Mouse (Mus musculus): ENCODE measurements around the gene 1110017D15Rik.
A peak's percentile ranks its signal among the peaks of the same experiment; 100 is the strongest.

Gene 1110017D15Rik

DNA sequence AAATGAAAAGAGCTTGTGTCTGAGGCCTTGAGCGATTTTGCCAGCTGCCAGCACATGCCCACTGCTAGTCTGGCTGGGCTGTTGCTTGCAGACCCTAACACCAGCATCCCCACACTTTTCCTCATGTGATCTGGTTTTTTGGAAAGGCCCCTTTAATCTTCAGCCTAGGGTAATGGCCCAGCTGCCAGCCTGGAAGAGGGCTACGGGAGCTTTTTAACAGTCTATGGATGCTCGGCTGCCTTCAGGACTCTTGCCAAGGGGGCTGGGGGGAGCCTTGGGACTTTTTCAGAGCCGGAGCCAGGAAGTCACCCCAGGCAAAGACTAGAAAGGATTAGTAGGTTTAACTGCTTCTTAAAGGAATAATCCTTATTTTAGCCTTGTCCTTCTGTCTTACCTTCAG, 3.8 kb downstream of the 1110017D15Rik start:
- no peak for DNase-seq (ENCODE audit: low read depth)

GRCm38 (mm10) chr4:41507998-41508397, 9.1 kb downstream of the 1110017D15Rik start:
- DNase-seq (ENCODE audit: low read depth): no peak

GRCm38 (mm10) chr4:41507326-41507924, 9.7 kb downstream of the 1110017D15Rik start:
- no peak for DNase-seq (ENCODE audit: low read depth)

DNA sequence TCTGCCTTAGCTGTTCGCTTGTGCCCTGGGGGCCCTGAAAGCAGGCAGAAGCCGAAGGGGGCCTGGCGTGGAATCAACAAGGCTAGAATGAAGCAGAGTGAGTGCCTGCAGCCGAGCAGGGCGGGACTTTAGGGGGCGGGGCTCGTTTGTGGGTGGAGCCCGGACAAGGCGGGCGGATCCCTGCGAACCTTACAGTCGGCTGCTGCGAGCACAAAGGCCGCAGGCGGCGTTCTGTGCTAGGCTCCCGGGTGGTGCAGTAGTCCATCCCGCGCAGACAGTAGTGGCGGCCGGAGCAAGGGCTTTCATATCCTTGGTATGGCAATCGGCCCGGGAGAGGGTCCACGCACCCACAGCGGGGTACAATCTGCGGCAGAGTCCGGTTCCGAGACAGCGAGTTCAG, 10.2 kb downstream of the 1110017D15Rik start:
- DNase-seq (ENCODE audit: low read depth): peak; percentile 41

DNA sequence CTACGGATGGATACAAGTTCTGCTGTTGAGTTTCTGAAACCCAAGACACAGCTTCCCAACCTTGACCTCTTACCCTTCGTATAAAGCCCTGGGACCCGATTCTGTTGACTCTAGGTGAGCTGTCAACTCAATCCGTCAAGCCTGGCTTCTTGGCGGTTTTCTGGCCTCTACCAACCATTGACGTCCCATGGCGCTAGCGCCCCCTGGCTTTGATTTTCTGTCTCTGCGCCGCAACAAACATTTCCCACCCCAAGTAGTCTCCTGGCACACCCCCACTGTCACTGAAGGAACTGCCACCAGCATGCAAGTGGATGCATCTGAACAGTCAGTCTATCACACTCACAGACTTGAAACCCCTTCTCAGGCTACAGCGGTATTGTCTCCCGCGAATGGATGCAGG, 11.0 kb downstream of the 1110017D15Rik start:
- no peak for DNase-seq (ENCODE audit: low read depth)

GRCm38 (mm10) chr4:41505131-41505551, 12.0 kb downstream of the 1110017D15Rik start:
- no peak for DNase-seq (ENCODE audit: low read depth)

- DNase-seq (ENCODE audit: low read depth): no peak
Observed at GRCm38 (mm10) chr4:41504325-41504724, 12.8 kb downstream of the 1110017D15Rik start.

DNA sequence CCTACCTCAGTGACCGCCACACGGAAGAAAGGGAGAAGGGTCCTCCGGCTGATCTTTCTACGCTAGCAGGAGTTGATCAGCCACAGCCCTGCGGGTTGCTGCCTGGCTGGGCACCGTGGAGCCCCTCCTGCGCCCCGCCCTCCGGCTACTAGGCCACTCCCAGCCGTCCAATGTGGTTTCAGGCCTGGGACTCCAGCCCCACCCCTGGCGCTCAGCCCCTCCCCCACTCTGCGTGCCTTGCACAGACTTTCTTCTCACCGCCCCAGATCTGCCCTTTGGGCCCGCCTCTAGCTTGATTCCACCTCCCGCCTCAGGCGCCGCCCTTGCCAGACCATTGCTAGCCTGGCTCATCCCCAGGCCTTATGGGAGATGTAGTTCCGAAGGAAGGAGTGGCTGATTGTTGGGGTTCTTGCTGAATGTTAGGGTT, 14.1 kb downstream of the 1110017D15Rik start, which contains the start of gene AI464131:
TSS of gene AI464131 (minus strand) at position 91 of the 427 bp plus-strand sequence.
- peak; percentile 94 for DNase-seq (ENCODE audit: low read depth)

GRCm38 (mm10) chr4:41502171-41502940, 14.8 kb downstream of the 1110017D15Rik start:
- peak; percentile 54 for DNase-seq (ENCODE audit: low read depth)

DNA sequence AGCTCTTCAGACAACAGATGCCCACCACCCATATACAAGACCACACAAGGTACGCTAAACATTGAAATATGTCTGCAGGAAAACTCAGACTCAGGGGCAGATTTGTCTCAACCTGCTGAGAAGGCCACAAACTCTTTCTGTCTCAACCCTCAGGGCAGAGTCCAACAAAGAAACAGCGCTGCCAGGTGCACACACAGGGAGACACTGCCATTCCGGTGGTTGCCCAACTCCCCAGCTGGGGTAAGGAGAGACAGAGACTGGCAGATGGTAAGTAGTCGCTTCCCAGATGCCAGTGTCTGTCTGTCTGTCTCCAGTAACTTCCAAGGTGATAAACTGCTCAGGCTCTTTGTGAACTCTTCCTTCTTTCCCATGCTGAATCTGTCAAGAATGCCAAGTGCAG, 16.3 kb downstream of the 1110017D15Rik start:
- DNase-seq (ENCODE audit: low read depth): no peak

GRCm38 (mm10) chr4:41499619-41500018, 17.5 kb downstream of the 1110017D15Rik start:
- no peak for DNase-seq (ENCODE audit: low read depth)

GRCm38 (mm10) chr4:41498921-41499391, 18.2 kb downstream of the 1110017D15Rik start:
- DNase-seq (ENCODE audit: low read depth): no peak

GRCm38 (mm10) chr4:41497995-41498845, 18.9 kb downstream of the 1110017D15Rik start:
- DNase-seq (ENCODE audit: low read depth): no peak

DNA sequence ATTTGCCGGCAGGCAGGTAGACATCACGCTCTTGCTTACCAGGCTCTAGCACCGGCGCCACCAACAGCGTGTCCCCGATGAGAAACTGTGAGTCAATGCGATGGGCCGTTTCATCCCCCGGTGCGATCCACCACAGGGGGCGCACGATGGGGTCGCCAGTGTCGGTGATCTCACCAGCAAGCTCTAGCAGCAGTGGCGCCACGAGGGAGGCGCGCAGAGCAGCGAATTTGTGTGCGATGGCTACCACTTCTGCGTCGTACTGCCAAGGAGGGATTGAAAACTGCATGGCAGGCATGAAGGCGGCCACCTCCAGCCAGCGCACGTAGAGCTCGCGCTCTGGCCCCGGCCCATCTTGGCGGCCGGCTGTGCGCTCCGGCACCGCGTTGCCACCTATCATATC, 19.6 kb downstream of the 1110017D15Rik start:
- DNase-seq (ENCODE audit: low read depth): no peak

GRCm38 (mm10) chr4:41497046-41497445, 20.1 kb downstream of the 1110017D15Rik start:
- DNase-seq (ENCODE audit: low read depth): no peak

DNA sequence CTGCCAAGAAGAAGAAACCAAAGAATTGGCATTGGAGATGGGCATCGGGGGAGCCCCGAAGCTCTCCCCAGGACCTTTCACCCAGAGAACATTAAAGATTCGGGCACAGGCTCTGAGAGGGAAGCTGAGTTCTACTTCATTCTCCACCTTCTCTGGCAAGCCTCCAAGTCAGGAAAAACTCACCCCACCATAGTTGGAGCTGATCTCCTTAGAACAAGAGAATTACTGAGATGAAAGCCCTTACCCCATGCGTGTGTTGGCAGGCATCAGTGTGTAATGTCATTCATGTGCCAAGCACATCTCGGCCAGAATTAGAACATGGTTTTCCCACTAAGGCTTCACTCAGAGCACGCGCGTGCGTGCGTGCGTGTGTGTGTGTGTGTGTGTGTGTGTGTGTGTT, 21.3 kb downstream of the 1110017D15Rik start:
- DNase-seq (ENCODE audit: low read depth): no peak

DNA sequence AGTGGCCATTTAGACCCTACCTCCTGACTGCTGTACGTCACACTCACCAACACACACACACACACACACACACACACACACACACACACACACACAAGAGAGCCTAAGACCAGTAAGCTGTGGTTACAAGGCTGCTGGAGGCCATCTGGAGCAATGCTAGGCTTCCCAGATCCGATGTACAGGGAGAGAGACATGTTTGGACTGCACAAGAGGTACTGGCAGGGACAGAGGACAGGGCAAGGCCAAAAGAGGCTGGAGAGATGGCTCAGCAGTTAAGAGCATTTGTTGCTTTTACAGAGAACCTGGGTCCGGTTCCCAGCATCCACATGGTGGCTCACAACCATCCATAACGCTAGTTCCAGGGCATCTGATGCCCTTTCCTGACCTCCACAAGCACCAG, 22.1 kb downstream of the 1110017D15Rik start:
- no peak for DNase-seq (ENCODE audit: low read depth)

DNA sequence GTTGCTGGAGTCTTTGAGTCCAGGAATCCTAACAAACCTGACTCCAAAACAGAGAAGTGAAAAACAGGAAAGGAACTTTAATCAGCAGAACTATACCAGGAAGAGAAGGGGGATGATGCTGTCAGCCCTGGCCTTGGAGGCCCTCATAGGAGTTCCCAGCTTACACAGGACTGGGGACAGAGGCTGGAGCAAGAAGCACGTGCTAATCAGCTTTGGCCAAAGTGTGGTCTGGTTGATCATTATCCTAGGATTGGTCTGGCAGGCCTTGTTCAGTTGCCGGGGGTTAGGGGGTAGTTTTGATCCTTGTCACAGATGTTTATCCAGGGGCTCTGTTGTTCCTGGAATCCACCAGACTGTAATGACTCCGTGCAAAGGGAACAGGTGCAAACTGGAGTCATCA, 22.8 kb downstream of the 1110017D15Rik start:
- no peak for DNase-seq (ENCODE audit: low read depth)

DNA sequence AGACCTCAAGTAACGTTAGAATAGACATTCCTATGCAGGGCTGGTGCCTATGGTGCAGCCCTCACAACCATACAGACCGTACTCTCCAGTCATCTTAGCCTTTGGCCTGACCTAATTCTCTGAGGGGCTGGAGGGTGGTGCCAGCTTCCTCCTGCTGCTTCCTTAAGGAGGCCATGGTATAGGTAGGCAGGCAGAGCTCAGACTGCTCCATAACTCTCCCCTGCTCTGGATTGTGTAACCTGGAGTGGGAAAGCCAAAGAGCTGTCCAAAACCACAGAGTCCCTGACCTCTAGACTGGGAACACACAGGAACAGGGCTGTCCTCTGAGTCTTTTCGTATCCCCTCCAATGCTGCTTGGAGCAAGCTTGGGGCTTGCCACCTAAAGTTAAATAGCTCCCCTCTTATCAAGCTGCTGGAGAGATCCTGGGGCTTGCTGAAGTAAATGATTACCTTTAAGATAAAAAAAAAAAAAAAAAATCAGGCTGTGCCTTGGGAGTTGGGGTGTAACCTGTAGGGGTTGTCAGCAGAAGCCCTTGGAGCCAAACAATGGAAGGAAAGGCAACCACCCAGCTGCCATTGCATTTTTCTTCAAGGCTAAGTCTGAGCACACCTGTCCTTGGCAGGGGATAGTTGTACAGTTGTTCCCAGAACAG, 23.5 kb downstream of the 1110017D15Rik start:
- DNase-seq (ENCODE audit: low read depth): no peak

DNA sequence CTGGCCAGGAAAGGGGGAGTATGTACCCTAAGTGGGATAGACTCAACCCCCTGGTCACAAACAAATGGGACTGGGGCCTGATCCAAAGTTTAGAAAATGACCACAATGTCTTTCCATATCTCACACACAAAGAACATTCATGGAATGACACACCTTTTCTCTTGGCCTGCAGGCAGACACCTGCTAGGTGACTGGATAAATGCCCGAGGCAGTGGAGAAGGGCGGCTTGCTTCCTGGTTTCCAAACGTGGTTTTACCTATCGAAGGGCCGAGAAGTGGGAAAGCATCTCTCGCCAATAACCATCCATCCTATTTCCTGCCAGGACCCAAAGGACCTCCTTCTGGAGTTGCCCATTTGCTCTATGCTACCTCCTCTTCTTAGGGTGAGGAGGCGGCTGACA, 24.2 kb downstream of the 1110017D15Rik start:
- no peak for DNase-seq (ENCODE audit: low read depth)

DNA sequence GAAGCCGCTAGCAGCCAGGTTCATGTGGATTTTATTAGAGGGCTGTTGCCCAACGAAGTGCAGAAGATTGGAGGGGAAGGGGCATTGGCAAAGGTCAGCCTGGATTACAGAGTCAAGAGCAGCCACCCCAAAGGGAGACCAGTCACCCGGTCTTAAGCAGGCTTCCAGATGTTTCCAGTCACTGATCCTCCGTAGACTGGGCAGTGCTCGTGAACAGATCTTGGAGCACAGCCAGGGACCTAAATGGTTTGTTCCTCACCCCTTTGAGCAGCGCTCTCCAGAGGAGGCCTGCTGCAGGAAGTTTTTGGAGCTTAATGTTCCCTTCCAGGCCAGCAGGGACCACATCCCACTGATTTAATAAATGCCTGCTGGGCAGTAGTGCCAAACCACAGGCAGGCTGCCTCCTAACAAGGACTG, 35.5 kb downstream of the 1110017D15Rik start:
- DNase-seq (ENCODE audit: low read depth): peak; percentile 89

DNA sequence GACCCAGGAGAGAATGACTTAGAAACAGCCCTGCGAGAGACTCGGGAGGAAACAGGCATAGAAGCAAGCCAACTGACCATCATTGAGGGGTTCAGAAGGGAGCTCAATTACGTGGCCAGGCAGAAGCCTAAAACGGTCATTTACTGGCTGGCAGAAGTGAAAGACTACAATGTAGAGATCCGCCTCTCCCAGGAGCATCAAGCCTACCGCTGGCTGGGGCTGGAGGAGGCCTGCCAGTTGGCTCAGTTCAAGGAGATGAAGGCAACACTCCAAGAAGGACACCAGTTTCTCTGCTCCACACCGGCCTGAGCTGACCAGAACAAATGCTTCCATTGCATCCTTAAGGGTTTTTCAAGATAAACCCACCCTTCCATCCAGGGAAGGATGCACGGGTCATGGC, 36.9 kb downstream of the 1110017D15Rik start:
- DNase-seq (ENCODE audit: low read depth): no peak
